Mouse (Mus musculus): ENCODE data around the gene Hmox2. TPM values are rescaled to one million over a fixed set of nuclear protein-coding genes. Genes with fewer than 3 reads are reported as not detected.

The Hmox2 gene
- 33.7 and 40.2 TPM in 2 replicates for polyA plus RNA-seq (2015; fragmentation: Nextera tagmentation; extraction: Ambion mirVana)

GRCm38 (mm10) chr16:4725780-4726527 lies at the start of gene Hmox2:
TSS of gene Hmox2 (plus strand) at chr16:4726361.

DNA sequence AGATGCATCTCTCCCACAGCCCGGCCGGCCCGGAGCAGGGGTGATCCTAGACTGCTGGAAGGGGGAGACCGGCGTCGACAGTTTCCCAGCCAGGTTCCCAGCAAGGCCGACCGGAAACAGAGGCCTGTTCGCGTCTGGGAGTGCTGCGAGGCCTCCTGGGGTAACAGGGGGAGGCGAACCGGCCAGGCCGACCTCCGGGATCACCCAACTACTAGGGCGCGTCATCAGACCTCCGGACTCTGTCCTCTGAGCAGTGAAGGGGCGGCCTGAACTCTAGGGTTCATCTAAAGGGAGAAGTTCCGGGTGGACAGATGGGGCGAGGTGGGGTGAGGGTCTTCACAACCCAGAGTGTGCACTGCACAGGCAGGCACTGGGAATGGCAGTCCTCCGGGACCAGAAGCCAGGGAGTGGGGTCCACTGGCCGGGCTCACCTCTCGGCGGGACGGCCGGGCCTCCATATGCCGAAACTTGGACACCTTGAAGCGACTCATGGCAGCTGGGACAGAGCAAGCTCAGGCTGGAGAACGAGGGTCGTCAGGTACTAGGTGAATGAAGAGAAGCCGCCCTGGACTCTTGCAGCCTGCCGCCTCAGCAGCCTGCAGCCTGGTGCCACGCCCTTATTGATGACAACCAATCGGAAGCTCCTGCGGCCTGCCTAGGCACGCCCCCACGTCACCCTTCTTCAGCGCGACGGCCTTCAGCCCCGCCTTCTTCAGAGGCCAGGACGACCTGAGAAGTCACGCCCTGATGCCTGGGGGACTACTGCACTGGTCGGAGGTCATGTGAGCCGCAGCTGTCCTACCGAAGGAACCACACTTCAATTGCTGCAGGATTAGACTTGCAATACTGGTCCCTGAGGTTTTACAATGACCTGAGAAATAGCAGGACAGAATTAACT lies 46.8 kb upstream of the Hmox2 start, which contains the start of gene Coro7:
TSS of gene Coro7 (minus strand) at position 657 of the 898 bp plus-strand sequence.

DNA sequence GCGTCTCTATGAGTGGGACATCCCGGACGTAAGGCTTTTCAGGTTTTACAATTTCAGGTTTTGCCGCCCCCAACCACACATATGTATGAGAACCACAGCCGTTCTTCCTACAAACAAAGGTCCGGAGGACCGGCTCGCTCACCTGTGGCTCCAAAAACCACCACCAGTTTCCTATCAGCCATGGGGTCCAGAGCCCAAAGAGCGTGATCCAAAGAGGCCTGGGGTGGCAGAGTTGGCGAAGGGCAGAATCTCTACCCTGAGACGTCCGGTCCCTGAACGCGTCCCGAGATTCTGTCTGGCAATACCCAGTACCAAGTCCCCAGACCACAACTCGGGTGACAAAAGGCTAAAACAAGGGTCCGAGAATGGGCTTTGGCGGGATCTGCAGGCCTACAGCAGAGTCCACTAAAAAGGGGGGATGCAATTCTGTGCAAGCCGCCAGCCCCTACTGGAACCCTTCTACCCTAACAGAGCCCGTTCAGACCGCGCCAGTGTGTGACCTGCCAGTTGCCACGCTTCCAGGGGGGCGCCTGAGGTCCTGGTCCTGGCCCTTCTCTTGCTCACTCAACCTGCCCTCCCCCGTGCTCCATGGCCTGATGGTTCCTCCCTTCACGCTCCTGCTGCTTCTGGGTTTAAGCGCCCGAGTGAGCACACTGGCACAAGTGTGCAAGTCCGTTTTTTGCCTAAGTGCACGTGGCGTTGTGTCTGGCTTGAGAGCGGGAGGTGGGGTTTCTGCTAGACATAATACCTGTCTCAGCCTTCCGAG lies 7.2 kb upstream of the Hmox2 start, which contains the start of gene Nmral1:
TSS of gene Nmral1 (minus strand) at position 604 of the 766 bp plus-strand sequence.

DNA sequence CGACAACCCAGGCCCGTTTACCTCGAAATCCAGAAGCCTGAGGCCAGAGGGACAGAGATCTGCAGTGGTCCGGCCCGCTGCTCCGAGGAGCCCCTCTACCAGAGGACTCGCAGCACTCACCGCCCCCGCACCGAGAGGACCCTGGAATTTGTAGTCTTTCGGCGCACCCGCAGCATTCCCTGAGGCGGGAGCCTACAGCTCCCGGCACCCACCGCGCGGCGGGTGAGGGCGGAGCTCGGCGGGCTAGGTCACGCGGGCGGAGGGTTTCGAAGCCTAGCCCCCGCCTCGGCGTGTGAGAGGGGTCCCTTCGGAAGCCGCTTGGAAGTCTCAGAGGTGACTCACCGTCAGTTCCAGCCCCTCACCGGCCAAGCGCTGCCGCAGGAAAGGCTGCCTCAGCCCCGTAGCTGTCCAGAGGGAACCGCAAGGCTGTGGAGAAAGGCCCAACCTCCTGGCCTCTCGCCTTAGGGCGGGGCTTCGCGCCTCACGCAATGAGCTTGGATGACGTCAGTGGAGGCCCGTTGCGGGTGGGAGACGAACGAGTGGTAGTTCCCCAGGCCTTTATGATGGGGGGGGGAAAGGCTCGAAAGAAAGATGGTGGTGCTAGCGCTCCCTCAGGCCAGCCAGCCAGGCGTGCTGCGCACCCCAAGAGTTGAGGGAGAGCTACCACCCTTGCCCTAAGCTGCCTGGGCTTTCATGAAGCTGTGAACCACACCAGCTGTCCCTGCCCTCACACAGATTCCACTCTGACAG lies 63.8 kb downstream of the Hmox2 start, which contains the start of gene Cdip1:
TSS of gene Cdip1 (minus strand) at position 483 of the 750 bp plus-strand sequence.

Other genes starting within 250 kb of the Hmox2 start
- gene Srl, start 184.5 kb upstream of the Hmox2 start, polyA plus RNA-seq (2015; fragmentation: Nextera tagmentation; extraction: Ambion mirVana) = 1.5 and 2.0 TPM in 2 replicates
- gene Tfap4, start 166.5 kb upstream of the Hmox2 start, polyA plus RNA-seq (2015; fragmentation: Nextera tagmentation; extraction: Ambion mirVana) = 10.5 and 11.2 TPM in 2 replicates
- 9.8 and 10.2 TPM in 2 replicates for gene Glis2, start 131.6 kb upstream of the Hmox2 start, polyA plus RNA-seq (2015; fragmentation: Nextera tagmentation; extraction: Ambion mirVana)
- 66.8 and 69.2 TPM in 2 replicates for gene Pam16, start 101.4 kb upstream of the Hmox2 start, polyA plus RNA-seq (2015; fragmentation: Nextera tagmentation; extraction: Ambion mirVana)
- 7.3 and 8.3 TPM in 2 replicates for gene Vasn, start 86.4 kb upstream of the Hmox2 start, polyA plus RNA-seq (2015; fragmentation: Nextera tagmentation; extraction: Ambion mirVana)
- gene Dnaja3, start 86.4 kb upstream of the Hmox2 start, polyA plus RNA-seq (2015; fragmentation: Nextera tagmentation; extraction: Ambion mirVana) = 36.9 and 37.4 TPM in 2 replicates
- gene Coro7, start 46.6 kb upstream of the Hmox2 start, polyA plus RNA-seq (2015; fragmentation: Nextera tagmentation; extraction: Ambion mirVana) = 15.3 and 24.0 TPM in 2 replicates
- gene Nmral1, start 7.0 kb upstream of the Hmox2 start, polyA plus RNA-seq (2015; fragmentation: Nextera tagmentation; extraction: Ambion mirVana) = 52.4 and 53.4 TPM in 2 replicates
- gene Cdip1, start 63.9 kb downstream of the Hmox2 start, polyA plus RNA-seq (2015; fragmentation: Nextera tagmentation; extraction: Ambion mirVana) = 17.1 and 20.0 TPM in 2 replicates
- 0.15 and 0.16 TPM in 2 replicates for gene 4930562C15Rik, start 109.1 kb downstream of the Hmox2 start, polyA plus RNA-seq (2015; fragmentation: Nextera tagmentation; extraction: Ambion mirVana)
- 16.4 and 19.0 TPM in 2 replicates for gene Ubald1, start 154.0 kb downstream of the Hmox2 start, polyA plus RNA-seq (2015; fragmentation: Nextera tagmentation; extraction: Ambion mirVana)
- 19.1 and 26.0 TPM in 2 replicates for gene Mgrn1, start 159.9 kb downstream of the Hmox2 start, polyA plus RNA-seq (2015; fragmentation: Nextera tagmentation; extraction: Ambion mirVana)
- 51.6 and 63.7 TPM in 2 replicates for gene Nudt16l1, start 212.4 kb downstream of the Hmox2 start, polyA plus RNA-seq (2015; fragmentation: Nextera tagmentation; extraction: Ambion mirVana)
- gene Anks3, start 237.8 kb downstream of the Hmox2 start, polyA plus RNA-seq (2015; fragmentation: Nextera tagmentation; extraction: Ambion mirVana) = 18.0 and 23.1 TPM in 2 replicates